Mouse (Mus musculus) olfactory bulb, adult 2 months (tissue): ENCODE results near the gene Dnah17.

Source experiments
- CTCF ChIP-seq: fragments of 200-500 bp; IDR thresholded peaks from 2 replicates; pipeline ENCODE4 v1.5.1; 2012; ENCODE audit warnings: low read depth, mild to moderate bottlenecking, low read length, moderate library complexity; ENCODE audit not compliant: insufficient read depth
- POLR2A ChIP-seq: fragments of 200-500 bp; IDR thresholded peaks from 2 replicates; pipeline ENCODE4 v1.6.1; 2012; ENCODE audit warnings: mild to moderate bottlenecking, low read depth, low read length, moderate library complexity; ENCODE audit not compliant: insufficient read depth

- TF ChIP-seq POLR2A, result no peak
- TF ChIP-seq CTCF, result no peak
Measured at GRCm38 (mm10) chr11:118031134-118031533, 99.3 kb downstream of the Dnah17 start.
